Mouse (Mus musculus): Measurements from ENCODE around the gene Ccs. TPM values are rescaled to one million over a fixed set of nuclear protein-coding genes. Genes with fewer than 3 reads are reported as not detected.
A peak's percentile ranks its signal among the peaks of the same experiment; 100 is the strongest.

Gene Ccs
- polyA plus RNA-seq, 1 experiment from 2014 or later, result 56.4 TPM

- peaks cover 7% of the 10 kb centered on the region; the same call in 1 of the 2 replicates for H3K27me3 ChIP-seq
- peaks cover 12% of the 10 kb centered on the region for H3K4me1 ChIP-seq (replicated peaks)
- H3K9me3 ChIP-seq, result no peaks in the 10 kb centered on the region
- no peak overlapping the region for H3K27ac ChIP-seq
- peaks cover 12% of the 10 kb centered on the region; the same call in 1 of the 2 replicates for H3K36me3 ChIP-seq
- peak overlapping the region; percentile 97 for H3K4me2 ChIP-seq
- H3K4me3 ChIP-seq (replicated peaks), result peak overlapping the region; percentile 66
- 85% methylated on average over 4 of the region's 4 CpGs for WGBS
- ATAC-seq (ENCODE audit: insufficient number of reproducible peaks, insufficient read depth, low FRiP score, low TSS enrichment, low read depth), result no peak
- no peak overlapping the region; the same call in 1 of the 2 replicates for H3K9ac ChIP-seq (replicated peaks)
Measured at GRCm38 (mm10) chr19:4855951-4856350, 16.8 kb upstream of the Ccs start.

GRCm38 (mm10) chr19:4855470-4855820 lies 16.3 kb upstream of the Ccs start:
- no peak overlapping the region for H3K27ac ChIP-seq
- no peaks in the 10 kb centered on the region for H3K9me3 ChIP-seq
- 2% methylated on average over 14 of the region's 14 CpGs for WGBS
- 0 out of 2 replicates have a peak, but pooled peaks have one; percentile 20 for ATAC-seq (ENCODE audit: insufficient number of reproducible peaks, insufficient read depth, low FRiP score, low TSS enrichment, low read depth)
- peak overlapping the region; percentile 69 for H3K9ac ChIP-seq (replicated peaks)
- peak overlapping the region; percentile 66 for H3K4me3 ChIP-seq (replicated peaks)
- H3K4me1 ChIP-seq (replicated peaks), result peaks cover 12% of the 10 kb centered on the region
- H3K27me3 ChIP-seq, result peaks cover 7% of the 10 kb centered on the region; the same call in 1 of the 2 replicates
- H3K36me3 ChIP-seq, result peaks cover 10% of the 10 kb centered on the region; the same call in 1 of the 2 replicates
- H3K4me2 ChIP-seq, result peak overlapping the region; percentile 97

- no peak within 1 kb of the TSS for H3K27ac ChIP-seq
- H3K4me1 ChIP-seq (replicated peaks), result peaks cover 12% of the 10 kb centered on the region
- H3K27me3 ChIP-seq, result peaks cover 7% of the 10 kb centered on the region; the same call in 1 of the 2 replicates
- H3K4me3 ChIP-seq (replicated peaks), result peak within 1 kb of the TSS; percentile 66
- H3K9ac ChIP-seq (replicated peaks), result peak within 1 kb of the TSS; percentile 69
- peaks cover 7% of the 10 kb centered on the region; the same call in 1 of the 2 replicates for H3K36me3 ChIP-seq
- peak; percentile 63; the same call in 1 of the 2 replicates for ATAC-seq (ENCODE audit: insufficient number of reproducible peaks, insufficient read depth, low FRiP score, low TSS enrichment, low read depth)
- 5% methylated on average over 45 of the region's 45 CpGs for WGBS
- peak within 1 kb of the TSS; percentile 97 for H3K4me2 ChIP-seq
- H3K9me3 ChIP-seq, result no peaks in the 10 kb centered on the region
Measured at GRCm38 (mm10) chr19:4854552-4855469, 15.7 kb upstream of the Ccs start, which contains the start of gene Ctsf. TSS of gene Ctsf (plus strand) at chr19:4855130.

GRCm38 (mm10) chr19:4850281-4850680 lies 11.1 kb upstream of the Ccs start:
- no peaks in the 10 kb centered on the region for H3K9me3 ChIP-seq
- 55% methylated on average over 5 of the region's 5 CpGs for WGBS
- no peak for ATAC-seq (ENCODE audit: insufficient number of reproducible peaks, insufficient read depth, low FRiP score, low TSS enrichment, low read depth)
- H3K4me2 ChIP-seq, result no peak overlapping the region
- H3K4me3 ChIP-seq (replicated peaks), result no peak overlapping the region
- peaks cover 4% of the 10 kb centered on the region for H3K4me1 ChIP-seq (replicated peaks)
- no peak overlapping the region for H3K27ac ChIP-seq
- no peak overlapping the region for H3K9ac ChIP-seq (replicated peaks)
- no peaks in the 10 kb centered on the region for H3K36me3 ChIP-seq
- H3K27me3 ChIP-seq, result peaks cover 7% of the 10 kb centered on the region; the same call in 1 of the 2 replicates

- Histone ChIP-seq H3K9me3 (no peaks in the 10 kb centered on the region), H3K36me3 (no peaks in the 10 kb centered on the region), H3K9ac (replicated peaks) (no peak overlapping the region), H3K27ac (no peak overlapping the region), H3K4me1 (replicated peaks) (0 out of 2 replicates have a peak, but pooled peaks cover 3% of the 10 kb centered on the region), H3K4me3 (replicated peaks) (no peak overlapping the region), H3K4me2 (no peak overlapping the region), H3K27me3 (peaks cover 7% of the 10 kb centered on the region; the same call in 1 of the 2 replicates)
- ATAC-seq (ENCODE audit: insufficient number of reproducible peaks, insufficient read depth, low FRiP score, low TSS enrichment, low read depth), result no peak
- 49% methylated on average over 4 of the region's 4 CpGs for WGBS
Measured at GRCm38 (mm10) chr19:4849800-4850199, 10.7 kb upstream of the Ccs start.

- no peaks in the 10 kb centered on the region for H3K36me3 ChIP-seq
- no peak overlapping the region for H3K4me2 ChIP-seq
- no peaks in the 10 kb centered on the region for H3K4me1 ChIP-seq (replicated peaks)
- no peaks in the 10 kb centered on the region for H3K9me3 ChIP-seq
- no peak for ATAC-seq (ENCODE audit: insufficient number of reproducible peaks, insufficient read depth, low FRiP score, low TSS enrichment, low read depth)
- H3K4me3 ChIP-seq (replicated peaks), result no peak overlapping the region
- no peak overlapping the region for H3K27ac ChIP-seq
- WGBS, result 31% methylated on average over 7 of the region's 7 CpGs
- H3K27me3 ChIP-seq, result peaks cover 14% of the 10 kb centered on the region; the same call in 1 of the 2 replicates
- H3K9ac ChIP-seq (replicated peaks), result no peak overlapping the region
Measured at GRCm38 (mm10) chr19:4847490-4847889, 8.4 kb upstream of the Ccs start.

- Histone ChIP-seq H3K9ac (replicated peaks) (no peak overlapping the region), H3K4me3 (replicated peaks) (no peak overlapping the region), H3K27me3 (peaks cover 30% of the 10 kb centered on the region), H3K4me1 (replicated peaks) (no peaks in the 10 kb centered on the region), H3K9me3 (no peaks in the 10 kb centered on the region), H3K4me2 (no peak overlapping the region), H3K27ac (no peak overlapping the region), H3K36me3 (no peaks in the 10 kb centered on the region)
- WGBS, result 71% methylated on average over 2 of the region's 2 CpGs
- no peak for ATAC-seq (ENCODE audit: insufficient number of reproducible peaks, insufficient read depth, low FRiP score, low TSS enrichment, low read depth)
Measured at GRCm38 (mm10) chr19:4845846-4846245, 6.7 kb upstream of the Ccs start.

GRCm38 (mm10) chr19:4842611-4843010 lies 3.5 kb upstream of the Ccs start:
- Histone ChIP-seq H3K27me3 (peaks cover 38% of the 10 kb centered on the region), H3K4me3 (replicated peaks) (no peak overlapping the region), H3K4me1 (replicated peaks) (peaks cover 14% of the 10 kb centered on the region), H3K27ac (no peak overlapping the region), H3K4me2 (no peak overlapping the region), H3K36me3 (no peaks in the 10 kb centered on the region), H3K9ac (replicated peaks) (no peak overlapping the region), H3K9me3 (no peaks in the 10 kb centered on the region)
- no peak for ATAC-seq (ENCODE audit: insufficient number of reproducible peaks, insufficient read depth, low FRiP score, low TSS enrichment, low read depth)
- WGBS, result 72% methylated on average over 2 of the region's 2 CpGs

GRCm38 (mm10) chr19:4840848-4841247 lies 1.7 kb upstream of the Ccs start:
- ATAC-seq (ENCODE audit: insufficient number of reproducible peaks, insufficient read depth, low FRiP score, low TSS enrichment, low read depth), result no peak
- 84% methylated on average over 9 of the region's 9 CpGs for WGBS
- H3K4me1 ChIP-seq (replicated peaks), result peaks cover 14% of the 10 kb centered on the region
- no peak overlapping the region for H3K27ac ChIP-seq
- no peak overlapping the region for H3K4me3 ChIP-seq (replicated peaks)
- H3K27me3 ChIP-seq, result peaks cover 38% of the 10 kb centered on the region
- peaks cover 4% of the 10 kb centered on the region; the same call in 1 of the 2 replicates for H3K36me3 ChIP-seq
- no peaks in the 10 kb centered on the region for H3K9me3 ChIP-seq
- H3K9ac ChIP-seq (replicated peaks), result no peak overlapping the region
- H3K4me2 ChIP-seq, result no peak overlapping the region

- H3K27ac ChIP-seq, result no peak overlapping the region
- peak overlapping the region; percentile 75 for H3K9ac ChIP-seq (replicated peaks)
- H3K9me3 ChIP-seq, result no peaks in the 10 kb centered on the region
- peak; percentile 1; the same call in 1 of the 2 replicates for ATAC-seq (ENCODE audit: insufficient number of reproducible peaks, insufficient read depth, low FRiP score, low TSS enrichment, low read depth)
- WGBS, result 38% methylated on average over 10 of the region's 10 CpGs
- peaks cover 14% of the 10 kb centered on the region for H3K4me1 ChIP-seq (replicated peaks)
- H3K27me3 ChIP-seq, result peaks cover 38% of the 10 kb centered on the region
- H3K4me3 ChIP-seq (replicated peaks), result peak overlapping the region; percentile 62
- peak overlapping the region; percentile 96 for H3K4me2 ChIP-seq
- H3K36me3 ChIP-seq, result peaks cover 4% of the 10 kb centered on the region; the same call in 1 of the 2 replicates
Measured at GRCm38 (mm10) chr19:4838526-4839140, 499 bp downstream of the Ccs start.

GRCm38 (mm10) chr19:4837049-4837448 lies 2.1 kb downstream of the Ccs start:
- Histone ChIP-seq H3K4me3 (replicated peaks) (no peak overlapping the region), H3K9me3 (no peaks in the 10 kb centered on the region), H3K9ac (replicated peaks) (no peak overlapping the region), H3K36me3 (peaks cover 17% of the 10 kb centered on the region), H3K4me2 (no peak overlapping the region), H3K4me1 (replicated peaks) (peaks cover 14% of the 10 kb centered on the region), H3K27me3 (peaks cover 27% of the 10 kb centered on the region), H3K27ac (no peak overlapping the region)
- WGBS, result 95% methylated on average over 6 of the region's 6 CpGs
- ATAC-seq (ENCODE audit: insufficient number of reproducible peaks, insufficient read depth, low FRiP score, low TSS enrichment, low read depth), result no peak
